Mouse (Mus musculus): Measurements from ENCODE around the gene Ccnjl. TPM values are rescaled to one million over a fixed set of nuclear protein-coding genes. Genes with fewer than 3 reads are reported as not detected.
A peak's percentile ranks its signal among the peaks of the same experiment; 100 is the strongest.

Ccnjl gene
- polyA plus RNA-seq, 1 experiment, result 7.9 TPM

DNA sequence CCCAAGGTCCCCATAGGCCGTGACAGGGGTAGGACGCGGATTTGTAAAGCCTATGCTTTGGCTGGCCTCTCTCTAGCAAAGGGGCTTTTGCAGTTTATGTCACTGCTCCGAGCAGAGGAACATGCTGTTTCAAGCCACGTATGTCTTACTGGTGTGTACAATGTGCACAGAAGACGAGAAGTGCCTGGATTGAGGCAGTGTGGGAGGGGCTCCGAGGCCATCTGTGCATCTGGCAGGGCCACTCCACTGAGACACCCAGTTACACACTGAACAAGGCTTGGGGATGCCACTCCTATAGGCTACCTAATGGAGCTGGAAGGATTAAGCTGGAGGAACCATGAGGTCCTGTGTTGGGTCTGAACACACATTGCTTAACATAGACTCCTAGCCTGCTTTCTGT is 89.8 kb downstream of the Ccnjl start:
- Histone ChIP-seq H3K4me3 (ENCODE audit: low read depth, low read length) (no peak overlapping the region), H3K36me3 (ENCODE audit: control insufficient read depth, insufficient read depth, low read length) (no peaks in the 10 kb centered on the region), H3K27me3 (ENCODE audit: control insufficient read depth, insufficient read depth, low read length) (no peaks in the 10 kb centered on the region), H3K27ac (ENCODE audit: insufficient read depth, low read depth, low read length) (no peak overlapping the region), H3K4me1 (ENCODE audit: control insufficient read depth, insufficient read depth, insufficient read length, low read length) (peaks cover 2% of the 10 kb centered on the region; the same call in 1 of the 2 replicates)
- TF ChIP-seq CTCF (IDR thresholded peaks at IDR 0.05; ENCODE audit: extremely low read depth, insufficient read length, insufficient replicate concordance, low read depth, low read length) (no peak), POLR2A (IDR thresholded peaks at IDR 0.05; ENCODE audit: low read depth, low read length) (no peak)
- WGBS, result 72% methylated on average over 7 of the region's 7 CpGs

DNA sequence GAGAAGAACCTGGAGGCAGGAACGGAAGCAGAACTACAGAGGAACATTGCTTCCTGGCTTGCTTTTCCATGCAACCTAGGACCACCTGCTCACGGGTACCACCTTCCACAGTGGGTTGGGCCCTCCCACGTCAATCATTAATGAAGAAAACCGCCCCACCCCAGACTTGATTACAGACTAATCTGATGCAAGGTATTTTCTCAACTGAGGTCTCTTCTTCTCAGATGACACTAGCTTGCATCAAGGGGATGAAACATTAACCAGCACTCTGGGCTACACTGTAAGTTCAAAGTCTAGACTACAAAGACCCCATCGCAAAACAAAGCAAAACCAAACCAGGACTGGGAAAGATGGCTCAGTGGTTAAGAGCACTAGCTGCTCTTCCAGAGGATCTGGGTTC is 93.2 kb downstream of the Ccnjl start:
- H3K27ac ChIP-seq (ENCODE audit: insufficient read depth, low read depth, low read length), result no peak overlapping the region
- H3K27me3 ChIP-seq (ENCODE audit: control insufficient read depth, insufficient read depth, low read length), result no peaks in the 10 kb centered on the region
- H3K4me1 ChIP-seq (ENCODE audit: control insufficient read depth, insufficient read depth, insufficient read length, low read length), result peaks cover 8% of the 10 kb centered on the region; the same call in 1 of the 2 replicates
- no peak overlapping the region for H3K4me3 ChIP-seq (ENCODE audit: low read depth, low read length)
- no peaks in the 10 kb centered on the region for H3K36me3 ChIP-seq (ENCODE audit: control insufficient read depth, insufficient read depth, low read length)
- WGBS, result 29% methylated on average over 5 of the region's 5 CpGs
- TF ChIP-seq CTCF (IDR thresholded peaks at IDR 0.05; ENCODE audit: extremely low read depth, insufficient read length, insufficient replicate concordance, low read depth, low read length) (no peak), POLR2A (IDR thresholded peaks at IDR 0.05; ENCODE audit: low read depth, low read length) (no peak)

DNA sequence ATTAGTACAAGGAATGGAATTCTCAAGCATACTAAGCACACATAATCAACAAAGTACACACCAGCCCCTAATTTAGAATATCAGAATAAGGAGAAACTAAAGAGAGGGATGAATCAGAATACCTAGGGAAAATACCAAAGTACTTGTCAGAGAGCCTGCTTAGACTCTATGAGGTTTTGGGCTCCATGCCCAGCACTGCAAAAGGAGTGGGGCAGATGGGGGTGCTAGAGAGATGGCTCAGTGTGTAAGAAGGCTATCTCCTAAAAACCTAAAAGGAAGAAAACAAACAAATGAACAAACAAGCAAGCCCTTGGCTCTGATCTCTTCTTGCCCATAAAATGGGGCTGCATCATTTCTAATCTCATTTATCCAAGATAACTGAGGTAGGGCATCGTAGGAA is 95.8 kb downstream of the Ccnjl start:
- H3K27me3 ChIP-seq (ENCODE audit: control insufficient read depth, insufficient read depth, low read length), result no peaks in the 10 kb centered on the region
- 78% methylated on average over 1 of the region's 1 CpGs for WGBS
- TF ChIP-seq POLR2A (IDR thresholded peaks at IDR 0.05; ENCODE audit: low read depth, low read length) (no peak), CTCF (IDR thresholded peaks at IDR 0.05; ENCODE audit: extremely low read depth, insufficient read length, insufficient replicate concordance, low read depth, low read length) (no peak)

DNA sequence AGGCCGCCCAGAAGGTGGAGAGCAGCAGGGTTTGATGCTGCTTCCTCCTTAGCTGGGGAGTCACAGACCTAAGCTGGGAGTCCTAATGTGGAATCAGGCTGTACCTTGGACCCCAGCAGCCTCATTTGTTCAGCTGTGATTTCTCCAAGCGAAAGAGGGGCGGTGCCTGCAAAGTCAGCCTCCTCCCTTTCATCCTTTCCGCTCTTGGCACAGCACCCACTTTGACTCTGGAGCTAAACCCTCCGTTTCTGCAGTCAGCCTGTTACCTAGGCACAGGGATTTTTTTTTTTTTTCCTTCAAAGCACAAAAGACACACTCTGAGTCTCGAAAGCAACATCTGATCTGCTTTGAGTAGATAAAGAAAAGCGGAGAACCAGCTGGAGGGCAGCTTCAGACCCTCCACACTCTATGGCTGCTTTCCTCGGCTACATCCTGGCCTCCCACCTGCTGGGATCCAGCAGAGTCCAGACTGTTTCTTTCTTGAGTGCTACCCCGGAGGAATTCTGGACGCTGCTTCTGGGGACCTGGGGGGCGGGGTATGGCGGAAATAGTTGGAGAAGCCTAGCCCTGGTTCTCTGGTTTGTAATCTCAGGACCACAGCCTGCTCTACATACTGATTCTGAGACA is 97.8 kb downstream of the Ccnjl start:
- TF ChIP-seq POLR2A (IDR thresholded peaks at IDR 0.05; ENCODE audit: low read depth, low read length), result no peak
- TF ChIP-seq CTCF (IDR thresholded peaks at IDR 0.05; ENCODE audit: extremely low read depth, insufficient read length, insufficient replicate concordance, low read depth, low read length), result no peak
- H3K4me3 ChIP-seq (ENCODE audit: low read depth, low read length), result peak overlapping the region; percentile 18
- 15% methylated on average over 12 of the region's 12 CpGs for WGBS
- H3K27me3 ChIP-seq (ENCODE audit: control insufficient read depth, insufficient read depth, low read length), result no peaks in the 10 kb centered on the region
- peaks cover 15% of the 10 kb centered on the region; the same call in 1 of the 2 replicates for H3K4me1 ChIP-seq (ENCODE audit: control insufficient read depth, insufficient read depth, insufficient read length, low read length)
- no peaks in the 10 kb centered on the region for H3K36me3 ChIP-seq (ENCODE audit: control insufficient read depth, insufficient read depth, low read length)
- peak overlapping the region; percentile 48 for H3K27ac ChIP-seq (ENCODE audit: insufficient read depth, low read depth, low read length)

More for the DNA sequence above, 95.8 kb downstream of the Ccnjl start:
- Histone ChIP-seq H3K4me3 (ENCODE audit: low read depth, low read length) (no peak overlapping the region), H3K36me3 (ENCODE audit: control insufficient read depth, insufficient read depth, low read length) (no peaks in the 10 kb centered on the region), H3K4me1 (ENCODE audit: control insufficient read depth, insufficient read depth, insufficient read length, low read length) (peaks cover 10% of the 10 kb centered on the region; the same call in 1 of the 2 replicates), H3K27ac (ENCODE audit: insufficient read depth, low read depth, low read length) (no peak overlapping the region)

DNA sequence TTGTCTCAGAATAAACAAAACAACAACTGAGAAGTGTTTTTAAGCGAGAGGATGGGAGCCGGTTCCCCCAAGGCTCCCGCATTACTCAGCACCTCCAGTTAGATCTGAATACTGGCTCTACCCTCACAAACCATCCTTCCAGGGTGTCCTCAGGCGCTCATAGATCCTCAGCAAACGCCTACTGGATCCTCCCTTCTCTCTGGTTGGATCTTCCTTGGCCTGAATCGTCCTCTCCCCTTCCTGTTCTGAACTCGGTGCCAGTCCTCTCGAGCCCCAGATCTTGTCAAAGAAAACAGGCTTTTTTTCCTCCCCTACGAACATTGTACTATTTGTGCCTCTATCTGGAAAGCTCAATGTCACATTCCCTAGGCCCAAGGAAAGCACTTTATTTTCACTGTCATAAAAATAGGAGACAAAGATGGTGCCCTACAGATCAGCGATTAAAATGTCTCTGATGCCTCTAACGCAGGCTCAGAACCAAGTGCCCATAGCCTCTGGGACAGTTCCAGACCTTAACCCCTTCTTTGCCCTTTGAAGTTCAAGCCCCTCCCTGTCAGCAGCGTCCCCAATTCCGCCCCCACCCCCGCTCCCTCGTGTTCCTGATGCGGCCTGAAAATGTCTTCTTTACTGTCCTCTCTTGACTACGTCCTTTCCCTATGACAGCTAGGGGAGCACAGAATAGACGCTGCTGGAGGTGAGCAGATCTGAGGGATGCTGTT is 98.5 kb downstream of the Ccnjl start:
- 44% methylated on average over 18 of the region's 18 CpGs for WGBS
- peaks cover 13% of the 10 kb centered on the region; the same call in 1 of the 2 replicates for H3K4me1 ChIP-seq (ENCODE audit: control insufficient read depth, insufficient read depth, insufficient read length, low read length)
- peak overlapping the region; percentile 23; the same call in 1 of the 2 replicates for H3K27ac ChIP-seq (ENCODE audit: insufficient read depth, low read depth, low read length)
- no peaks in the 10 kb centered on the region for H3K36me3 ChIP-seq (ENCODE audit: control insufficient read depth, insufficient read depth, low read length)
- TF ChIP-seq POLR2A (IDR thresholded peaks at IDR 0.05; ENCODE audit: low read depth, low read length) (no peak), CTCF (IDR thresholded peaks at IDR 0.05; ENCODE audit: extremely low read depth, insufficient read length, insufficient replicate concordance, low read depth, low read length) (no peak)
- no peaks in the 10 kb centered on the region for H3K27me3 ChIP-seq (ENCODE audit: control insufficient read depth, insufficient read depth, low read length)
- H3K4me3 ChIP-seq (ENCODE audit: low read depth, low read length), result no peak overlapping the region

DNA sequence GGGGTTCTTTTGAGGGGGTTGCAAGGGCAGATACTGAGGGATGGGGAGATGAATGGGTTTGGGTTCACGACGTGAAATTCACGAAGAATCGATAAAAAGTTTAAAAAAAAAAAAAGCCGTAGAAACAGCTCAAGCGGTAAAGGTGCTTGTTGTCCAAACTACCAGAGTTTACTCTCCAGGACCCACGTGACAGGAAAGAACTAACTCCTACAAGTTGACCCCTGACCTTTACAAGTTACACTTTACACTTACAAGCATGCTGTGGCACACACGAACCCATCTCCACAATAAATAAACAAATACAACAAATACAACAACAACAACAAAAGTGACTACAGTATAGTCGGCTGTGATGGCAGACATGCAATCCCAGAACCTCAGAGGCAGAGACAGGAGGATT is 103.1 kb downstream of the Ccnjl start:
- no peaks in the 10 kb centered on the region for H3K36me3 ChIP-seq (ENCODE audit: control insufficient read depth, insufficient read depth, low read length)
- H3K27ac ChIP-seq (ENCODE audit: insufficient read depth, low read depth, low read length), result no peak overlapping the region
- peaks cover 17% of the 10 kb centered on the region for H3K4me1 ChIP-seq (ENCODE audit: control insufficient read depth, insufficient read depth, insufficient read length, low read length)
- no peak for TF ChIP-seq POLR2A (IDR thresholded peaks at IDR 0.05; ENCODE audit: low read depth, low read length)
- TF ChIP-seq CTCF (IDR thresholded peaks at IDR 0.05; ENCODE audit: extremely low read depth, insufficient read length, insufficient replicate concordance, low read depth, low read length), result no peak
- WGBS, result 87% methylated on average over 9 of the region's 9 CpGs
- H3K4me3 ChIP-seq (ENCODE audit: low read depth, low read length), result no peak overlapping the region
- H3K27me3 ChIP-seq (ENCODE audit: control insufficient read depth, insufficient read depth, low read length), result no peaks in the 10 kb centered on the region

DNA sequence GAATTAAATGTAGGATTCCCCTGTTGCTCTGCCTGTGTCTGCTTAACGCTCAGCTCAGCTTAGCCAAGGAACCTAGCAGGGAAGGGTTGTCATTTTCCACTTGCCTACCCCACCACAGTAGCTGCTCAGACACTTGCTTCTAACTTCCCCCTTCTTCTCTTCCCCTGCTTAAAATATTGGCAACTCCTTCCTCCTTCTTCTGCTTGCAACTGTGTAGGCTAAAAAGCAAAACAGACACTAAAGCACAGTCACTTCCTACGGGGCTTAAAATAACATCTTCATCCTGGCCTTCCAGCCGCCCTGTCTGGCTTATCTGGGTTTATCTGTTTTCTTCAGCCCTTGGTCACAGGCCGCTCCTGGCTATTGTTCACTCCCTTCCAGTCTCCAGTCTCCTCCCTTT is 104.0 kb downstream of the Ccnjl start:
- TF ChIP-seq POLR2A (IDR thresholded peaks at IDR 0.05; ENCODE audit: low read depth, low read length), result no peak
- TF ChIP-seq CTCF (IDR thresholded peaks at IDR 0.05; ENCODE audit: extremely low read depth, insufficient read length, insufficient replicate concordance, low read depth, low read length), result no peak
- Histone ChIP-seq H3K36me3 (ENCODE audit: control insufficient read depth, insufficient read depth, low read length) (no peaks in the 10 kb centered on the region), H3K4me1 (ENCODE audit: control insufficient read depth, insufficient read depth, insufficient read length, low read length) (peaks cover 14% of the 10 kb centered on the region), H3K4me3 (ENCODE audit: low read depth, low read length) (no peak overlapping the region), H3K27me3 (ENCODE audit: control insufficient read depth, insufficient read depth, low read length) (no peaks in the 10 kb centered on the region), H3K27ac (ENCODE audit: insufficient read depth, low read depth, low read length) (no peak overlapping the region)
- 39% methylated on average over 4 of the region's 4 CpGs for WGBS
